Mouse (Mus musculus) erythroblast, embryonic 14.5 days (primary cell): ENCODE data around the gene Tmem59.

Experiments
- GATA1 ChIP-seq: IDR thresholded peaks from 2 replicates; pipeline ENCODE4 v1.6.1; 2012; ENCODE audit warnings: low read length, inconsistent platforms, mixed read lengths
- TAL1 ChIP-seq: IDR thresholded peaks from 3 replicates; pipeline ENCODE4 v1.6.1; 2012; ENCODE audit warnings: low read length, inconsistent platforms, mixed read lengths

DNA sequence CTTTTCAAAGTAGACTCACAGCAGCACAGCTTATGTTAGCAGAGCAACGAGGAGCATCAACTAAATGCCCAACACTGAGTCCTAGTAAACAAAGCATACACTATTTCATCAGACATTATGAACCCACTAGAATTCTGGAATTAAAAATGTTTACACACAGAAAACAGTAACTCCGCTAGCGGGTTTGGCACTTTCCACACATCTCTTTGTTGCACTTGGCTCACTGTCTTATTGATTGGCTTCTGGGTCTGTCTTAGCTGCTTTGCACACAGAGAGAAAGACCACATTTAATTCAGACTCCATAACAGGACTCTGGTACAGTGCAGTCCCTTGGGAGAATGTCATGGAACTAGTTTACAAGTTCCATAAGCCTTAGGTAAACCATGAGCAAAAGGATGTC is 69.9 kb downstream of the Tmem59 start:
- no peak for TF ChIP-seq TAL1
- TF ChIP-seq GATA1 = no peak
